Mouse (Mus musculus): Measurements from ENCODE around the gene Mrpl4.

GRCm38 (mm10) chr9:20986952-20987686 lies 15.4 kb upstream of the Mrpl4 start:
- TF ChIP-seq CTCF (IDR thresholded peaks at IDR 0.05 in 2 of 3, conservative IDR thresholded peaks at IDR 0.05 in 1 of 3; ENCODE audit: control insufficient read depth in 1 of 3, insufficient read depth in 1 of 3, low read depth in 2 of 3, low read length in 3 of 3, poor library complexity in 1 of 3, severe bottlenecking in 1 of 3) (no peak), TAL1 (IDR thresholded peaks at IDR 0.05; ENCODE audit: low read length) (no peak), TCF12 (IDR thresholded peaks at IDR 0.05; ENCODE audit: low read depth, low read length) (no peak), POLR2A (IDR thresholded peaks at IDR 0.05; ENCODE audit: control insufficient read depth in 1 of 2, insufficient read depth in 1 of 2, low read depth in 1 of 2, low read length in 2 of 2, poor library complexity in 1 of 2) (no peak), GATA1 (IDR thresholded peaks at IDR 0.05; ENCODE audit: low read depth, low read length) (no peak), ELF1 (IDR thresholded peaks at IDR 0.05; ENCODE audit: low read depth, low read length) (no peak), NRF1 (IDR thresholded peaks at IDR 0.05; ENCODE audit: insufficient read depth, low read depth, low read length, poor library complexity, severe bottlenecking) (no peak), MYC (IDR thresholded peaks at IDR 0.05; ENCODE audit: low read depth, low read length) (no peak), SIN3A (IDR thresholded peaks at IDR 0.05; ENCODE audit: low read length) (no peak), MAX (IDR thresholded peaks at IDR 0.05; ENCODE audit: low read length) (no peak), ZNF384 (IDR thresholded peaks at IDR 0.05; ENCODE audit: low read depth, low read length) (no peak)
